Mouse (Mus musculus) telencephalon, adult 2 months (tissue): ENCODE data around the gene Vpreb3.

Source experiments
- DNase-seq: peaks from one replicate; pipeline ENCODE4 v3.0.0-alpha.2; 2011; ENCODE audit warnings: low read depth, low spot score

The Vpreb3 gene

DNA sequence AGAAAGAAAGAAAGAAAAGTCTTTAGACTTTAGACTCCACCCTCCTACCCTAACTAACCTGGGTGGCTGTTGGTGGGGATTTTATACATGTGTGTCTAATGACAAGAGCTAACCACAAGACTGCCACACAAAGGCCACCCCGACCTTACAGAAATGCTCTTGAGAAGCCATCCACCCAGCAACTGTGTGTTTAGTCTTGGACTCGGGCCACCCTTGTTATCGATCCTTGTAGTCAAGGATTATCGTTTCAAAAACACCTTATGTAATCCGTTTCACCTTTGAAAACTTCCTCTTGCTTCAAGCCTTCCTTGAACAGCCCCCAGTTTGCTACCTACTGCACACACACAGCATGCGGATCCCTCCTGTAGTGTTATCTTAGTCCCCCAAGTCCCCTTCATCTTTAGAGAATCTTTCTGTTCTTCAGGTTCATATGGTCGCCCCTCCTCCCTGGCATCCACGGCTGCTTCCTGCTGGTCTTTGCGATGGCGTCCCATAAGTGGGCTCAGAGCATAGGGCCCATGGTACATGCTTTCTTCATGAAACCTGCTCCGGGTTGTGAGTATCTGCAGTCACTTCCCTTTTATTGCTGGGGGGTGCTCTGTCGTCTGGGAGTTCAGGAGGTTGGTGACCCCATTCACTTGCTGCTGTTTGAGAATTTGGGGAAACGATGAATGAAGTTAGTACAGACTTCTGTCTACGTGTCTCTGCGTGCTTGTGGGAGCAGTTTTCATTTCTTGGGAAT is at the start of gene Vpreb3:
Gene Vpreb3 (plus strand): TSS at position 322 of the 742 bp plus-strand sequence.
- no peak for DNase-seq

DNA sequence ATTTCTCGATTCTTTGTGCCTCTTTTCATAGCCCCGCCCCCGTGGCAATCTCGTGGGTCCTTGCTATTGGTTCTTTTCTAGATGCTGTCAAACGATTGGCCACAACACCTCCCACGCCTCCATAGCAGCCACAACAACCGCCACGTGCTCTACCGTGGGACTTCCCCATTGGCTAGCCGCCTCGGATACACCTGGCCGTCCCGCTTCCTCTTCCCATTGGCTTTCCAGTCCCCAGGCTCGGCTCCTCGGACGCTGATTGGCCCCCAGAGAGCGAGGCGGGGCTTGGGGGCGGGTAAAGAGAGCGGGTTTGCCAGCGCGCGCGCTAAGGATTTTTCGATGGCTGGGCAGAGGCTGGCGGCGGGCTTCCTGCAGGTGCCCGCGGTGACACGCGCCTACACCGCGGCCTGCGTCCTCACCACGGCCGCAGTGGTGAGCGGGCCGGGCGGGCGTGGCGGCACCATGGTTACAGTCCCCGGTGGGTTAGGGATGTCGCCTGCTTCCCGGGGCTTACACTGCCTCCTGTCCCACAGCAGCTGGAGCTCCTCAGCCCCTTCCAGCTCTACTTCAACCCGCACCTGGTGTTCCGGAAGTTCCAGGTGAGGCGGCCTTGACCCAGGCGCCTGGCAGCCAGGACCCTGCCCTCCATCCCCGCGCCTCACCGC is 49.6 kb upstream of the Vpreb3 start, which contains the start of gene Derl3:
Gene Derl3 (plus strand): TSS at position 325 of the 662 bp plus-strand sequence.
- DNase-seq = peak; percentile 97

DNA sequence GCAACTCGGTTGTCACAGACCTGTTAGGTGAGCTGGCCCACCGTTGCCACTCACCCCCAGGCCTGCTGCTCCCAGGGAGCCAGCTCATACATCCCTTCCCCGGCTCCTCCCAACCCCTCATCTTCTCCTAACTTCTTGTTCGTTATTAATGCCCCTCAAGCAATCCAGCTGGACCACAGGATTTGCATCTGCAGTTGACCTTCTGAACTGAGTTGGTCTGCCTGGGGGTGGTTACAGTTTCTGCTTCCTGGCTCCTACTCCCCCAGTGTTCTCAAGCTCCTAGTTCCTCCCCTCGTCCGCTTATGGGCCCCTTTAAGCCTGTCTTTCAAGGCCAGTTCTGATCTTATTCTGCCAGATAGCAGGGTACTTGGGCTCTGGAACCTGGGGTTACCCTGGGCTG is 48.3 kb upstream of the Vpreb3 start:
- DNase-seq = no peak

DNA sequence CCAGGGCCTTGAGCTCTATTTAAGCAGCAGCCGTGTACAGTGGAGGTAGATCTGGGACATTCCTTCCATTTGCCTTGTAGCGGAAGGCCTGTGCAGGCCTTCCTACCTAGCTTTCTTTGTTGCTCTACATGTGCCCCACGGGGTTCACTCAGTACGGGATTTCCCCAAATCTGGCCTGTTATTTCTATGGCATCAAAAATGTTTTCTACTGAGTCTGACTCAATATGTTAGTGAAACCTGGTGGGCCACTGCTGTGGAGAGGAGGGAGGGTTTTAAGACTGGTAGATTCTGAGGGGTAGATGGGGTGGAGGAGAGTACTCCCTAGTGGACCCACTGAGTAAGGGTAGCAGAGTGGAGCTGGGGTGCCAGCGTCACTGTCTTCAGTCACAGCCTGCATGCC is 47.1 kb upstream of the Vpreb3 start:
- DNase-seq = no peak

DNA sequence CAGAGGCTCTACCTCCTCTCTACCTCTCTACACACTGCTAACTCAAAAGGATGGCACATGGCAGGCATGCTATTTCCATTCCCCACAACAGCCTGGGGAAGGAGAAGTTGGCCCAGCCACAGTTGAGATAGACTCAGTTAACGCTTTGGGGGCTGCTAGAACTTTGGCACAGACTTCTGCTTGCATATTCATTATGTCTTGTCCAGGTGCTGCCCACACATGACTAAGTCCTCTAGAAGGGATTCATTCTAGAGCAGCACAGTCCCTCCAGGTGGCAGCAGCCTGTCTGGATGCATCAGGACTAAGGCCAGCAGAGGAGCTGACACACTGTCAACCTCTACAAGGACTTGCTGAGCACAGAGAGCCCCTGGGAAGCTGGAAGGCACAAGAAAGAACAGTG is 46.6 kb upstream of the Vpreb3 start:
- peak; percentile 63 for DNase-seq

DNA sequence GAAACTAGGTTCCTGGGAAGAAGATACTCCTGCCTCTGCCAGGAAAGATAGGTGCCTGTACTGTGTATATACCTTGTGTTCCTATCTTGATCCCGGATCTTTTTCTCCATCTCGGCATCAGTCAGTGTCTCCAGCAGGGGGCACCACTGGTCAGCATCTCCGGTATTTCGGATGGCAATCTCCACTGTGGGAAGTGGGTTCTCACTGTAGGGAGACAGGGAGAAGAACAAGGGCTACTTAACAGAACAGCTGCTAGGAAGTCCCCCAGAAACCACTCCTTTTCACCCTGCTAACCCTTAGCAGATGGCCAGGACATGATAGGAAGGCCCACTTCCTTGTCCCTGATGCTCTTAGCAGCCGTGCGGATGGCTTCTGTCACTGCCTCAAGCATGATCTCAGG is 45.5 kb upstream of the Vpreb3 start:
- DNase-seq = no peak

DNA sequence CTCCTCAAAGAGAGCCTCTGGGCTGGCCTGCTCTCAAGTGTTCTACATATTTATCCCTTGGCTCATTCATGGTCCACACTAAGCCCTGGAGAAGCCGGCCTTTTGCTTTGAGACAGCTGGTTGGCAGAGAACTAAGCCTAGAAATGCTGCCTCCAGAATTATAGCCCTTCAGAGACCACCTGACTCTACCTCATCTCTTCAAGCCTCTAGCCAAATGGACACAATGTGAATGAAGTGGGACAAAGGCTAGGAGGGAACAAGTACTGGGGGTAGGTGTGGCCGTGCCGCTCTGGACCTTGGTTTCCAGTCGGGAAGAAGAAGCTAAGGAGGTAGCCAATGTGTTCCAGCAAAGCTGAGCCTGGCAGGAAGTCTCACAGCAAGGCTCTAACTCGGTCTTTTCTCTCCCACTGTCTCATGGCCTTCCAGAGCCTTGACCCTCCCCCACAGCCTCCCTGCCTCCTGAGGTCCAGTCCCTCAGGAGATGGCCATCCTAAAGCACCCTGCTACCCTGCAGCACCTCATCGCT is 44.8 kb upstream of the Vpreb3 start:
- no peak for DNase-seq

DNA sequence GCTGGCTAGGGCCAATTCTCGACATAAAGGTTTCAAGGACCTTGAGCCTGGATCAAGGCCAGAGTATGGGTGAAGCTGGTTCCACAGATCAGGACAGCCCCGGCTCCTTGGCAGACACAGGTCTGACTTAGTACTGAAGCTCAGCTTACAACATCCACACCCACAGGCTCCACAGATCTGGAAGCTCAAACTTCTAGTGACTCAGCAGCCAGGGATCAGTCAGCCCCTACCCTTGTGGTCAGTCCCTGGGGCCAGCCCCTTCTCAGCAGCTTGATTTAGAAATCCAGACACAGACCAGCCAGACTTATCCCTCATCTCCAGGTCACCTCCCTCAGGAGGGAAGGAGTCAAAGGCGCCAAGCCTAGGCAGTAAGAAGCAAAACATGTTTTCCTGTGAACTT is 44.0 kb upstream of the Vpreb3 start:
- DNase-seq = no peak

DNA sequence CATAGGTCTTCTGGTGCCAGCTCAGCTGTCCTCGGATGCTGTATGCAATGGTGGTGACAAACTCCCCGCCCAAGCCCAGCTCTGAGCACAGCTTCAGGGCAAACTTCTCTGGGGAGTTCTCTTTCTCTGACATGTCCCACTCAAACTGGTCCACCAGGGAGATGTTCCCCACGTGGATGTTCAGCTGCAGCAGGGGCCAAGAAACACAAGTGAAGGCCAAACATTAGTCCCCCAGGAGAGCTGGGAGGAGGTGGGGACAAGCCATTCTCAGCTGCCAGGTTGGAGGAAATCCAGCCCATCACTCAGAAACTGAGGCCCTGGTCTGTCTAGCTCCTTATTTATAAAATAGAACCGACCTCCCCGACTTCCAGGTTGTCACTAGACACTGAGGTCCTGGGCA is 38.5 kb upstream of the Vpreb3 start:
- no peak for DNase-seq

DNA sequence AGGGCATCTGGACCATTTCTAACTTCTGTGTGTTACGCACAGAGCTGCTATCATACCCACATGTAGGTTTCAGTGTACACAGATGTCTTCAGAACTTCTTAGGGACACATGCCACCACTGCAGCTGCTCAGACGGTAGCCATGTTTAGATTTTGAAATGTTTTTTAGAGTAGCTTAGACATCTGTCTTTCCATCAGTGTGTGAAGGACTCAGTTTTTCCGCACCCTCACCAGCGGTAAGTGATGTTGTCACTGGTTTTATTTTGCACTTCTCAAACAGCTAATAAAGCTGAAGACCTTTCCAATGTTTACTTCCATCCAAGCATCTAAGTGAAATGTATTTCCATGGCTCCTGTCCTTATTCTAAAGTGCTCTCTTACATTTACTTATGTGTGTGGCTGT is 36.0 kb upstream of the Vpreb3 start:
- DNase-seq = no peak

DNA sequence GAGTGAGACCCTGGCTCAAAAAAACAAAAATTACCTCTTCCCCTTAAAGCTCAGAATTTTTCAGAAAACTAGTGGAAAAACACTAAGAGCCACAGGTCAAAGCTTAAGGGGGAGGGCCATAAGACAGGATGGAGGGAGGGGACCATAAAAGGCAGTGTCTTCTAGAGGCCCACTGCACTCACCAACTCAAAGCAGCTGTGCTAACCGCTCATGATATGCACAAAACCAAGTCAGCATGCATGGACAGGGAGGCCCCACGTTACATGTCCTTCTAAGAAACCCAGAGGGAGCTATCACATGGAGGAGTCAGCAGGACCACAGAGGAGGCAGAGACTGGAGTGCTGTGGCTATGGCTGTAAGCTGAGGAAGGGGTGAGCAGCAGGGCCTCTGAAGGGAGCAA is 32.2 kb upstream of the Vpreb3 start:
- DNase-seq = no peak

DNA sequence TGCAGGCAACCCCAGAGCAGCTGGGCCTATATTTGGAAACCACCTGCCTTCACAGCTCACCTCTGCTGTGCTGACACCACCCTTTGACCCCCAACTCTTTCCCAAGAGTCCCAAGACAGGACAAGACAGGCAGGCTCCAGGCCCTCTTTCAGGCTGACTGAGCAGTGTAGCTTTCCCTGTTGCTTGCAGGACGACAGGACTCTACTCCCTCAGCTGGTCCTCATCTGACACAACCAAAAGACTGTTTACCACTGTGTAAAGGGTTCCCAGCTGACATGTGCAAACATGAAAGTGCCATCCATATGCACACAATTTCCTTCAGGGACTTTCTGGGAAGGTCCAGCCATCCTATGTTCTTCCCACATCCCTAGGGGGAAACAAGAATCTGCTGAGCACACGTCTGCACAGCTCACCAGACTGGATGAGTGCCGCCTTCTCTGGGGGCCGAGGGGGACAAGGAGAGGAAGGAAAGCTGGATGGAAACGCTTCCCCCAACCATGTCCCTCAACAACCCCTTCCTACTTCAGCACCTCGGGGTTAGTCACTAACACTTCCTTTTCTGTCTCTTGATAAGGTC is 29.8 kb upstream of the Vpreb3 start:
- DNase-seq = no peak

DNA sequence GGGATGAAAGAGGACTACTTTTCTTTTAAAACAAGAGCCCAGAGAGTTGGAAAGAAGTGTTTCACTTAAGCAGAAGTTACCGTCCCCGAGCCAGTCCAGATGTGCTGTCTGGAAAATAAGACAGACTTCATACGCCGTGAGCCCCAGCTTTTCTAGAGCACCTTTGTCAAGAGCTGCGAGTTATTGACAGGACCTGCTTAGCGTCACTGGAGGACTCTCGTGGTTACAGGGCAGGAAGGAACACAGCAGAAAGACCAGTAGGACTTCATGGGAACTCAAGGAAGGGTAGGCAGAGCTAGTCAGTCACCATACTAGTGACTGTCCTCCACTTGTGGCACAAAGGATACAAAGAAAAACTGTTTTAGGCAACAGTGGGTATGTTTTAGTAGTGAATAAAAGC is 27.3 kb upstream of the Vpreb3 start:
- DNase-seq = no peak

DNA sequence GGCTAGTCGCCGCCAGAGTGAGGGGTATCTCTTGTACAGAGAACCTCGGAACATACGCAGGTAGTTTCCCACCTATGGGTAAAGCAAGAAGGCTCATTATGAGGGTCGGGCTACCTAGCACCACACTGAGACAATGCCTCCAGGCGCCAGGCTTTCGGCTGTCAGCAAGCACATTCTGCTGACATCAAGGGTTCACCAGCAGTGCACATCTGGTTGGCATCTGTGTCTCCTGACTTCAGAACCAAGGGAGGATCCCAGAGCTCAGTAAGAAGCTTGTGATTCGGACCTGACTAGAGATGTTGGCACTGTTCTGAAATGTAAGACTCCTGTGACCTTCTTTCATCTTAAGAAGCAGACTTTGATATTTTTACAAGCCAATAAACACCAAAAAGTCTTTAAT is 26.0 kb upstream of the Vpreb3 start:
- no peak for DNase-seq

DNA sequence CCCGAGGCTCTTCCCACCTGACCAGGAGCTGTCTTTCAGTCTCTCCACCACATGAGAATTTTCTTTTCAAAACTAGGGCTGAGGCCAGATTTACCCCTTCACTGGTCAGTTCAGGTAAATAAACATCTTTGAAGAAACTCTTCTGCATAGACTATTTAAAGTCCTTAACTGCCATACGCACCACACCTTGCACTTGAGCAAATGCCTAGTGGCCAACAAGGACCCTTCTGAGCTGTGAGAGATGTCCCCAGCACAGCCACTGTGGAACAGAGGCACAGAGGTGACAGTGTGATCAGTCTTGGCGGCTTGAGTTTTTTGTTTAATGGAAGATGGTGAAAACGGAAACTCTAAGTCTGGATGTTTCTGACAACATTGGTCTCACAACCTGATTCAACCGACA is 23.8 kb upstream of the Vpreb3 start:
- DNase-seq = no peak

DNA sequence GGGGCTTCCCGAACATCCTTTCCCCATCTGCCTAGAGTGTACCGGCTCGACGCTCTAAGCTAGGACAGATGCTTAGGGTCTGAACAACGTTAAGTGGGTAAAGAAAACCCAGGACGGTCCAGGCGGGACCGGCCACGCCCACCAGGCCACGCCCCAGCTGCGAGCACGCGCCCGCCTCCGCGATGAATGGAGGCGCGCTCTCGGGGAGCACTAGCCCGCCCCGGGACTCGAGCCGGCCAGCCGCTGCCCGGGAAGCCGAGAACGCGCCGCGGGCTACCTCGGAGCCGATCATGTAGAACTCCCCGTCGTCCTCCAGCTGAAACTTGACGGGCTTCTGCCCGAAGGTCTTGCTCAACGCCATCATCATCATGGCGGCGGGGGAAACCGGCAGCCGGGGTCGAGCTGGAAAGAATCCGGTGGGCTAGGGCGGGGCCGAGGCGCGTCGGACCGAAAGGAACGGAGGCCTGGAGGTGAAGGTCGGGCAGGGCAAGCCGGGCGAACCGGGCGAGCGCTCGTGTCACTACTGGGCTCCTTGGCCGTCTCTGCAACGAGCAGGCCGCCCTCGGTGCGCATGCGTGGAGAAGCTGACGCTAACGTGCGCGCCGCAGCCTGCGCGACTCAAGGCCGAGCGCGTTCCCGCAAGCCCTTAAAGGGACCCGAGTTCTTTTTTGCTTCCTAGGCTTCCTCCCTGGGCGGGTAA is 21.7 kb upstream of the Vpreb3 start, which contains the start of gene Smarcb1:
Gene Smarcb1 (minus strand): TSS at position 592 of the 700 bp plus-strand sequence.
- DNase-seq = peak; percentile 92

DNA sequence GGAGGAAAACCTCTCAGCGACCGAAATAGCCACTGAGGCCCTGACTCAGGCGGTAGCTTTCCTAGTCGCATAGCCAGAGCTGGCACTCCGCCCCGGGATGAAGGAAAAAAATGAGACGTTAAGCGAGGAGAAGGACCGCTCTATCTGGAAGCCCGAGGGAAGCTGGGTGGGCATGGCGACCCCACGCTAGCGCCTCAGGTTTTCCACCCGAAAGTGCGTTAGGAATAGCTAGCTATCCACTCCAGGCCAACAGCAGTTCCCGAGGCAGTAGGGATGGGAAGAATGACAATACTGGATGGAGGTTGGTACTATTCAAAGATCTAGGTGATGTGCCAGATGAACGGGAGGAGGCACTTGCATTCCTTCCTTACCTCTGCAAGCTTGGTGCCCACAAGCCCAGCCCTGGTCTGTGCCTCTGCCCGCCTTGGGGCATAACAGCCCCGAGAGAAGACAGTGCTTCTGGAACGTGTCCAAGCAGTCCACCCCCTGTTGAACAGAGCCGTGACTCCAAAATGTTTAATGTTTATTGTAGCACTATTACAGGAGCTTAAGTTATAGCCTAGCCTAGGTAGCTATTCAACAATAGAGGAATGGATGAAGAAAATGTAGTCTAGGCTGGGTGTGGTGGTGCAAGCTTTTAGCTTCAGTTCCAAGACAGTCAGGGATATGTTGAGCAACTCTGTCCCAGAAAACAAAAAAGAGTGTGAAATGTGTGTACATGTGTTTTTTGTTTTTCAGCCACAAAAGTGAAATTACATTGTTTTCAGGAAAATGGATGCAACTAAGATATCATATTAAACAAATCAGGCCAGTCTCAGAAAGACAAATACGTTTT is 20.9 kb upstream of the Vpreb3 start:
- no peak for DNase-seq

DNA sequence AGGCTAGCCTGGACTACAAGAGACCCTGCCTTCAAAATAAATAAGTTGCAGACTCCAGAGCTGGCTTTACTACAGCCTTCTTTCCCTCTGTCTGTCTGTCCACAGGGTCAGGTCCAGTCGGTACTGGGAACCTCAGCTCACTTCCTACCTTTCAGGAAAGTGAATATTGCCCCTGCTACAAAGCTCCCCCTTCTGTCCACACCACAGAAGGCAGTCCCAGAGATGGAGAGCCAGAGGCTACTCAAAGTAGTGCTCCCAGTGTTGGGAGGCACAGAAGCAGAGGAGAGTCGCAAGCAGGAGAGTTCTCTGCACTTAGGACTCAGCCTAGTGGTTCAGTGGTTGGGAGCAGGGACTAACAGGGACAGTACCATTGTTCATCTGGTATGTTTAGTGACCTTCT is 18.5 kb upstream of the Vpreb3 start:
- DNase-seq = no peak

DNA sequence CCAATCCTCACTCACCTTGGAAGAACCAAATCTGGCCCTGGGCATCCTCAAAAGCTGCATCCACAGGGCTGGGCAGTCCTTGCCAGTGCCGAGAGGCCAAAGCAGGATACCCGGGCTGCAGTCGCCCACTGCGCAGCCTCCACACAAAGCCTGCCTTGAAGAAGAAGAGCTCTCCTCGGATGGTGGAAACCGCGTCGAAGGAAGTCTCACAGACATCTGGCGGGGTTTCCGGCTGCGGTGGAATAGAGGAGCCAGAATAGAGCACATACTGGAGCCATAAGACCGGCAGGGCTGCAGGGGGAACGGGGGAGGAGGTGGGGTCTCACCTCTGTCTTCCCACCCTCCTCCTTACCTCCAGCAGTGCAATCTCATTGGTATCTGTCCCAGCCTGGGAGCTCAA is 16.5 kb upstream of the Vpreb3 start:
- DNase-seq = no peak

DNA sequence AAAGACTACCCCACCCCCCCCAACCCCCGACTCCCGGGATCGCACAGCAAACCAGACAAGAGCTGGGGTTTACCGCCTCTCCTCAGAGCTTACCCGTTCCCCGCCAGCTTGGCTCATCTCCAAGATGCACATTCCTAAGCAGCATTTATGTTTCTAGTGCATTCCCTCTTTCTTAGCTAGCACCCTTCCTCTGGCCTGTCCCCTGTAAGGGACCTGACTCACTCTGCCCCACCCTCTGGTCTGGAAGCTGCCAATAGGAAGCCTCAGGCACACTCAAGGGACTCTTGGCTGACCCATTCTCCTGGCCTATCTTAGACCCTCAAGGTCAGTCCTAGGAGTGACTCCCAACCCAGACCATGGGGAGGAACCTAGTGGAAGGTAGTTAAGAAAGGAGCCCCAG is 12.6 kb upstream of the Vpreb3 start:
- DNase-seq = no peak

DNA sequence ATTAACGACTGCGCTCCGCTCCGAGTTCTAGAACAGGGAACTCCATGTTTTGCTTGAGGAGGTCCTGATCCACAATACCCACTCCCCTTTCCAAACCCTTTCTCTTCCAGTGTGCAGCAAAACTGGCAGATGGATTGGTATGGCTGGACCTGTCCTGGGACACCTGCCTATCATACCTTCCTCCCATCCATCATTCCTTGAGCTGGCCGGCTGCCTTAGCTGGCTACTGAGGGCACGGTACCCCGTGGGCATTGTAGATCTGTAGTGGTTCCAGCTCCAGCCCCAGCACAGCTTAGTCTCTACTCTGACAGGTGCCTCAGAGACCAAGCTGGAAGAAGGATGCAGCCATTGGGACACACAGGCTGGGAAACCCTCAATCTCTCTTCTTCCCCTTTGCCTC is 11.5 kb upstream of the Vpreb3 start:
- DNase-seq = no peak
